Mouse (Mus musculus) E14TG2a.4 (cell line): ENCODE data around the gene Ppm1h.

Experiments
- CTCF ChIP-seq: conservative IDR thresholded peaks from 2 replicates; pipeline ENCODE4 v1.5.1; 2014; ENCODE audit warnings: low read length
- NANOG ChIP-seq: IDR thresholded peaks from 2 replicates; pipeline ENCODE4 v1.6.1; 2014; ENCODE audit warnings: borderline replicate concordance, low read length, mixed read lengths

GRCm38 (mm10) chr10:122629003-122629402, 49.6 kb upstream of the Ppm1h start:
- no peak for TF ChIP-seq CTCF
- no peak for TF ChIP-seq NANOG
